Mouse (Mus musculus): ENCODE results near the gene Selenok. TPM values are rescaled to one million over a fixed set of nuclear protein-coding genes. Genes with fewer than 3 reads are reported as not detected.

Gene Selenok
- polyA plus RNA-seq, 1 experiment from 2014 or later = 402 TPM

DNA sequence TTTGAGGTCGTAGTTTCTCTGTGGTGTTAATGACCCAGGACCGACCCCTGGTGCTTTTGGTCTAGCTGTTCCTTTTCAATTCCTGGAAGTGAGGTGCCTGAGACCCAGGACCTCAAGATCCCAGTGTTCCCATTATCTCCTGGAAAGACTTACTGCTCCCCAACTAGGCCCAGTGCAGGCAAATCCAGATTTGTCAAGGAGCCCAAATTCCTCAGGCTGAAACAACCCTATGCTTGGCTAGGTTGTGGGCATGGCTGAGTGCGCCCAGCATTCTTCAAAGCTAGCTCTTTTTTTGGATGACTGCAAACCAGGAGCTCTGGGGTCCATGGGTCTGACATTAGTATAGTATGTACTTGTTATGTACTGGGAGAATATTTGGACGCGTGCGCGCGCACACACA lies 51.3 kb downstream of the Selenok start:
- no peak overlapping the region for H3K27ac ChIP-seq
- H3K9me3 ChIP-seq = no peaks in the 10 kb centered on the region
- H3K36me3 ChIP-seq = no peaks in the 10 kb centered on the region
- ATAC-seq (ENCODE audit: low FRiP score, low read depth) = no peak
- no peaks in the 10 kb centered on the region for H3K4me1 ChIP-seq
- no peaks in the 10 kb centered on the region for H3K27me3 ChIP-seq (replicated peaks)
- no peak overlapping the region for H3K4me2 ChIP-seq (replicated peaks)
- no peak overlapping the region for H3K9ac ChIP-seq
- no peak overlapping the region for H3K4me3 ChIP-seq
- WGBS = 91% methylated on average over 8 of the region's 8 CpGs

GRCm38 (mm10) chr14:30019792-30020575 lies 51.9 kb downstream of the Selenok start:
- Histone ChIP-seq H3K9ac (no peak overlapping the region), H3K9me3 (no peaks in the 10 kb centered on the region), H3K36me3 (no peaks in the 10 kb centered on the region), H3K27ac (no peak overlapping the region), H3K27me3 (replicated peaks) (no peaks in the 10 kb centered on the region), H3K4me3 (no peak overlapping the region), H3K4me1 (no peaks in the 10 kb centered on the region), H3K4me2 (replicated peaks) (no peak overlapping the region)
- WGBS = 48% methylated on average over 9 of the region's 9 CpGs
- no peak for ATAC-seq (ENCODE audit: low FRiP score, low read depth)

GRCm38 (mm10) chr14:30022471-30022870 lies 54.4 kb downstream of the Selenok start:
- H3K4me2 ChIP-seq (replicated peaks) = no peak overlapping the region
- no peak overlapping the region for H3K9ac ChIP-seq
- no peaks in the 10 kb centered on the region for H3K4me1 ChIP-seq
- no peak overlapping the region for H3K4me3 ChIP-seq
- H3K36me3 ChIP-seq = no peaks in the 10 kb centered on the region
- no peaks in the 10 kb centered on the region for H3K9me3 ChIP-seq
- no peak overlapping the region for H3K27ac ChIP-seq
- WGBS = 91% methylated on average over 6 of the region's 6 CpGs
- no peaks in the 10 kb centered on the region for H3K27me3 ChIP-seq (replicated peaks)
- no peak for ATAC-seq (ENCODE audit: low FRiP score, low read depth)

DNA sequence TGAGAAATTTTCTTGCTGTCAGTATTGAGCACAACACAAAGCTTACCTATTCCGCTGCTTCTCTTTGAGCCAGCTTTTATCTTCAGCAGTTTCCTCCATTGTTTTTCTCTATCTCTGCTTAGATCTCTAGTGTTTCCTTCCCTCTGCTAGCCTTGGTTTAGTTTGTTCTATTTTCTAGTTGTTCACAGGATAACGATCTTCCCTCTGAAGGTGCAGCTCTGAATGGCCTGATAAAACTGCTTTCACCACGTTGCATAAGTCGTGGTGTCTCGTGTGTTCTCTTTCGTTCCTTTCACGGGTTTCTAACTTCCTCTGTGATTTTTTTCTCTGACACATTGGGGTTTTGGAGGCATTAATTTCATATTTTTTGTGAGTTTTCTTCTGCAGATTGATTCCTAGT lies 56.3 kb downstream of the Selenok start:
- no peaks in the 10 kb centered on the region for H3K4me1 ChIP-seq
- no peaks in the 10 kb centered on the region for H3K9me3 ChIP-seq
- no peak overlapping the region for H3K9ac ChIP-seq
- ATAC-seq (ENCODE audit: low FRiP score, low read depth) = no peak
- H3K27me3 ChIP-seq (replicated peaks) = no peaks in the 10 kb centered on the region
- H3K27ac ChIP-seq = no peak overlapping the region
- no peak overlapping the region for H3K4me3 ChIP-seq
- H3K4me2 ChIP-seq (replicated peaks) = no peak overlapping the region
- 75% methylated on average over 7 of the region's 7 CpGs for WGBS
- no peaks in the 10 kb centered on the region for H3K36me3 ChIP-seq

Small RNA genes within 50 kb of the gene (microRNA-seq; reads per million reads assigned to microRNA genes)
- gene Mir6947 = not detected

Other genes with a start within 250 kb of the Selenok start
- gene Cacna2d3, start 246.4 kb upstream of the Selenok start, polyA plus RNA-seq (2016; fragmentation: Nextera tagmentation; extraction: Ambion mirVana) = 34.6 and 36.9 TPM in 2 replicates
- 94.9 and 109 TPM in 2 replicates for gene Actr8, start 10.0 kb downstream of the Selenok start, polyA plus RNA-seq (2016; fragmentation: Nextera tagmentation; extraction: Ambion mirVana)
- 1.0 and 1.4 TPM in 2 replicates for gene Il17rb, start 40.6 kb downstream of the Selenok start, polyA plus RNA-seq (2016; fragmentation: Nextera tagmentation; extraction: Ambion mirVana)
- 0.05 and 0.24 TPM in 2 replicates for gene Chdh, start 40.7 kb downstream of the Selenok start, polyA plus RNA-seq (2016; fragmentation: Nextera tagmentation; extraction: Ambion mirVana)

Measured in neural tube, embryonic 12.5 days (tissue).